Mouse (Mus musculus) limb, embryonic 11.5 days (tissue): ENCODE measurements around the gene Tmem176b. TPM values are rescaled to one million over a fixed set of nuclear protein-coding genes. Genes with fewer than 3 reads are reported as not detected.

Source experiments
- ATAC-seq: fragments of 200-750 bp; cut with Nextera tagmentation; 2 replicates; pipeline ENCODE4 v1.8.0; 2017; ENCODE audit warnings: low read depth; ENCODE audit not compliant: insufficient number of reproducible peaks, low FRiP score, low TSS enrichment
- DNase-seq: peaks from one replicate; pipeline ENCODE4 v3.0.0-alpha.2; 2015; ENCODE audit warnings: low spot score
- H3K27ac ChIP-seq: fragments of 300-500 bp; sonication (generic); replicated peaks from 2 replicates; pipeline ENCODE4 v1.5.1; 2014; ENCODE audit warnings: low read depth, mild to moderate bottlenecking, low read length
- H3K27me3 ChIP-seq: fragments of 300-500 bp; sonication (generic); 2 replicates; pipeline ENCODE4 v1.6.1; 2014; ENCODE audit warnings: mild to moderate bottlenecking, low read length, mixed read lengths; ENCODE audit not compliant: control insufficient read depth, insufficient read depth
- H3K36me3 ChIP-seq: fragments of 300-500 bp; sonication (generic); 2 replicates; pipeline ENCODE4 v1.6.1; 2014; ENCODE audit warnings: mild to moderate bottlenecking, low read length, moderate library complexity, mixed read lengths; ENCODE audit not compliant: control insufficient read depth, insufficient read depth
- H3K4me1 ChIP-seq: fragments of 300-500 bp; sonication (generic); 2 replicates; pipeline ENCODE4 v1.6.1; 2014; ENCODE audit warnings: low read length, mixed read lengths; ENCODE audit not compliant: control insufficient read depth, insufficient read depth
- H3K4me2 ChIP-seq: fragments of 300-500 bp; sonication (generic); 2 replicates; pipeline ENCODE4 v1.6.1; 2014; ENCODE audit warnings: low read depth, mild to moderate bottlenecking, moderate library complexity; ENCODE audit not compliant: severe bottlenecking
- H3K4me3 ChIP-seq: fragments of 300-500 bp; sonication (generic); 2 replicates; pipeline ENCODE4 v1.5.1; 2014; ENCODE audit warnings: low read depth, low read length
- H3K9ac ChIP-seq: fragments of 300-500 bp; sonication (generic); 2 replicates; pipeline ENCODE4 v1.6.1; 2014; ENCODE audit warnings: mild to moderate bottlenecking, low read length
- H3K9me3 ChIP-seq: fragments of 300-500 bp; sonication (generic); 2 replicates; pipeline ENCODE4 v1.6.1; 2016; ENCODE audit warnings: low read length; ENCODE audit not compliant: control insufficient read depth
- WGBS: fragments of 180-500 bp; shearing (Covaris S2); extraction: QIAGEN DNeasy Blood & Tissue Kit; methylation state at CpG from one replicate; pipeline ENCODE4 v1.1.7; 2014; 5-methylcytosine and 5-hydroxymethylcytosine counted together
- polyA plus RNA-seq: library from polyadenylated mRNA; unstranded; fragments of >200 nt; fragmentation: Nextera tagmentation; extraction: Ambion mirVana; gene quantifications from 2 replicates; pipeline ENCODE4 v1.2.1, GENCODE M21; 2014

Gene Tmem176b
- polyA plus RNA-seq, 1 experiment from 2014 or later, result 74.1 TPM

DNA sequence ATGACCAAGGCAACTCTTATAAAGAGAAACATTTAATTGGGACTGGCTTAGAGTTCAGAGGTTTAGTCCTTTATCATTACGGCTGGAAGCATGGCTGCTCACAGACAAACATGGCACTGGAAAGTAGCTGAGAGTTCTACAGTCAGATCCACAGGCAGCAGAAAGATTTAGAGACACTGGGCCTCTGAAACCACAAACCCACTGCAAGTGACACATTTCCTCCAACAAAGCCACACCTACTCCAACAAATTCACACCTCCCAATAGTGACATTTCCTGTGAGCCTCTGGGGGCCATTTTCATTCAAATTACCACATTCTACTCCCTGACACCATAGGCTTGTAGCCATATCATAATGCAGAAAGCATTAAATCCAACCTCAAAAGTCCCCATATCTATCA is 39.4 kb downstream of the Tmem176b start:
- Histone ChIP-seq H3K4me3 (no peak overlapping the region), H3K9ac (no peak overlapping the region), H3K36me3 (no peaks in the 10 kb centered on the region), H3K4me1 (no peaks in the 10 kb centered on the region), H3K4me2 (no peak overlapping the region), H3K9me3 (no peaks in the 10 kb centered on the region), H3K27ac (no peak overlapping the region), H3K27me3 (no peaks in the 10 kb centered on the region)
- WGBS, result 86% methylated on average over 1 of the region's 1 CpGs
- ATAC-seq, result no peak
- no peak for DNase-seq

DNA sequence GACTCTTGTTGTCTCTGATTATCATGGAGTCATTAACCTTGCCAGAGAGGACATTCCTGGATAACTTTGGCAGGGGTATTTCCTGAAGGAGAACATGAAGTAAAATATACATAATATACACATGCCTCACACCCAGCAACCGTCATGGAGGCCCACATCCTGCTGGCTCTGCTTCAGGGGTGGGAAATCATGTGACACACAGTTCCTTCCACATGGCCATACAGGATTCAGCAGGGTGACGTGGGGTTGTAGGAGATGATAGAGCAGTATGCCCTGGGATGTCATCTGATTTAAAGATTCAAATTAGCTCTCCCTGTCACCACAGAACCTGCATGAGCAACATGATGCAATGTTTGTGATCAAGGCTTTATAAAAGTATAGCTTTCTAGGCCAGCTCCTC is 53.4 kb downstream of the Tmem176b start:
- H3K9me3 ChIP-seq, result no peaks in the 10 kb centered on the region
- H3K9ac ChIP-seq, result no peak overlapping the region
- no peaks in the 10 kb centered on the region for H3K27me3 ChIP-seq
- H3K36me3 ChIP-seq, result no peaks in the 10 kb centered on the region
- H3K27ac ChIP-seq, result no peak overlapping the region
- H3K4me3 ChIP-seq, result no peak overlapping the region
- H3K4me1 ChIP-seq, result no peaks in the 10 kb centered on the region
- no peak overlapping the region for H3K4me2 ChIP-seq
- DNase-seq (no peak), ATAC-seq (no peak)
- WGBS, result 91% methylated on average over 2 of the region's 2 CpGs

DNA sequence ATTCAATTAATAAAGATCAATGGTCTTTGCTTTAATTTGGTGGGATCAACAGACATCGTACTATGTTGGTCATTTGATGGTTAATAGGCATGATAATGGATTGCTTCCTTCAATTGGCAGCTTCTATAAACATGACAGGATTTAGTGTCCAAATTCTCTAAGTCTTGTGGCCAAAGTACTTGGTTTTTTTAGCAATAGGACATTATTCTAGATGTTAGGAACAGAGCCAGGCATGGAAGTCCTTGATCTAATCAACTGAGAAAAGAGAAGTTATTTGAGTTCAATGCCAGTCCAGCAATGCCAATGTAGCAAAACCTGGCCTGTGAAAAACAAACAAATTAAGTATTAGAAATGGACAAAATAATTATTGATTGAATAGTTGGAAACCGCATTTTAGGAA is 55.7 kb downstream of the Tmem176b start:
- DNase-seq, result no peak
- Histone ChIP-seq H3K4me2 (no peak overlapping the region), H3K9me3 (no peaks in the 10 kb centered on the region), H3K27me3 (no peaks in the 10 kb centered on the region), H3K4me3 (no peak overlapping the region), H3K4me1 (no peaks in the 10 kb centered on the region), H3K36me3 (no peaks in the 10 kb centered on the region), H3K27ac (no peak overlapping the region), H3K9ac (no peak overlapping the region)
- ATAC-seq, result no peak
- 75% methylated on average over 2 of the region's 2 CpGs for WGBS

DNA sequence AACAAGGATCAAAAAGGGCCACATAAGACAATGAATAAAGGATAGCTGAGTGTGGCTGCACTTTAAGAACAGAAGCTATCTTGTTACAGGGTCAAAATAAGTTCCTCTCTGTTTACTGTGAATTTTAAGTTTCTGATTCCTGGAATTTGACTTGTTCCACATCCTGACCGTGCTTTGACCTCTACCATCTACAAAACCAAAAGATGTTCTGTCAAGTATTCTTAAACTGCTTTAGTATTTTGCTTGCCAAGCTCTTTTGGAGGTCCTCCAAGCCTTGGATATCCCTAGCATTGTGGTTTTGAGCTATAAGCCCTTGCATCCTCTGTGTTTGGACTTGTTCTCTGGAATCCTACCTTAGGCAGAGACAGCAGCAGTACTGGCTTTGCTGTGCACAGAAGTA is 56.1 kb downstream of the Tmem176b start:
- 90% methylated on average over 1 of the region's 1 CpGs for WGBS
- Histone ChIP-seq H3K27ac (no peak overlapping the region), H3K9ac (no peak overlapping the region), H3K36me3 (no peaks in the 10 kb centered on the region), H3K4me3 (no peak overlapping the region), H3K4me2 (no peak overlapping the region), H3K27me3 (no peaks in the 10 kb centered on the region), H3K9me3 (no peaks in the 10 kb centered on the region), H3K4me1 (no peaks in the 10 kb centered on the region)
- ATAC-seq, result no peak
- no peak for DNase-seq

DNA sequence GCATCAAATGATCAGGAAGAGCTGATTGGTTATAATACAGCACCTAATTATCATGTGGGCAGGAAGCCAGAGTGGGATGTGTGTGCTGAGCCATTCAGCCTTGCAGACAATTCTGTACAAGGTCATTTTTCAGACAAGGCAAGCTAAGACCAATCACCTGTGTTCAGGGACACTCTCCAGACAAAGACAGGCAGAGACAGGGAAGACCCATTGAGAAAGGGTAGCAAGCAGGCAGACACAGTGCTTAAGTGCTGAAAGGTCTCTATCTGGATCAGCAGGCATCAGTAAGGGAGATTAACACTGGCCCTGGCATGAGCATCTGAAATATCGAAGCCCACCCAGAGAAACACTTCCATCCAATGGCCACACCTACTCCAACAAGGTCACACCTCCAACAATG is 56.9 kb downstream of the Tmem176b start:
- Histone ChIP-seq H3K9me3 (no peaks in the 10 kb centered on the region), H3K36me3 (no peaks in the 10 kb centered on the region), H3K27ac (no peak overlapping the region), H3K9ac (no peak overlapping the region), H3K27me3 (no peaks in the 10 kb centered on the region), H3K4me1 (no peaks in the 10 kb centered on the region), H3K4me3 (no peak overlapping the region), H3K4me2 (no peak overlapping the region)
- DNase-seq (no peak), ATAC-seq (no peak)
- WGBS, result 100% methylated on average over 1 of the region's 1 CpGs

Other genes with a start within 250 kb of the Tmem176b start
- 42.8 and 46.1 TPM in 2 replicates for gene Repin1, start 247.6 kb downstream of the Tmem176b start, polyA plus RNA-seq
- not detected in 2 replicates for gene Gm44965, start 247.6 kb downstream of the Tmem176b start, polyA plus RNA-seq
- gene Zfp775, start 239.4 kb downstream of the Tmem176b start, polyA plus RNA-seq, result 9.8 and 9.9 TPM in 2 replicates
- gene AI854703, start 214.7 kb downstream of the Tmem176b start, polyA plus RNA-seq, result 0.71 and 0.83 TPM in 2 replicates
- gene Gimap8, start 194.3 kb downstream of the Tmem176b start, polyA plus RNA-seq, result 0.24 and 0.48 TPM in 2 replicates
- 4.4 and 5.4 TPM in 2 replicates for gene Gimap9, start 165.4 kb downstream of the Tmem176b start, polyA plus RNA-seq
- gene Gimap4, start 156.9 kb downstream of the Tmem176b start, polyA plus RNA-seq, result 10.8 and 12.3 TPM in 2 replicates
- 13.6 and 14.0 TPM in 2 replicates for gene Gimap6, start 133.3 kb downstream of the Tmem176b start, polyA plus RNA-seq
- gene Gm28053, start 122.9 kb downstream of the Tmem176b start, polyA plus RNA-seq, result not detected in 2 replicates
- gene Gimap7, start 122.9 kb downstream of the Tmem176b start, polyA plus RNA-seq, result not detected in 2 replicates
- gene Gimap1, start 102.4 kb downstream of the Tmem176b start, polyA plus RNA-seq, result 6.3 and 6.7 TPM in 2 replicates
- 1.4 and 1.7 TPM in 2 replicates for gene Gimap5, start 95.3 kb downstream of the Tmem176b start, polyA plus RNA-seq
- gene Gimap3, start 70.6 kb downstream of the Tmem176b start, polyA plus RNA-seq, result not detected in 2 replicates
- gene Tmem176a, start 577 bp downstream of the Tmem176b start, polyA plus RNA-seq, result 36.6 and 37.5 TPM in 2 replicates
- gene Aoc1, start 31.4 kb upstream of the Tmem176b start, polyA plus RNA-seq, result not detected in 2 replicates
- not detected in 2 replicates for gene 1600015I10Rik, start 88.4 kb upstream of the Tmem176b start, polyA plus RNA-seq
- gene Doxl2, start 133.5 kb upstream of the Tmem176b start, polyA plus RNA-seq, result not detected in 2 replicates
- not detected in 2 replicates for gene Svs1, start 145.4 kb upstream of the Tmem176b start, polyA plus RNA-seq
- gene Gpnmb, start 195.1 kb upstream of the Tmem176b start, polyA plus RNA-seq, result 0.17 TPM in 1 of 2 replicates, not detected in the other
- gene Malsu1, start 232.3 kb upstream of the Tmem176b start, polyA plus RNA-seq, result 59.7 and 70.2 TPM in 2 replicates